Mouse (Mus musculus): ENCODE measurements around the gene Fxyd3. TPM values are rescaled to one million over a fixed set of nuclear protein-coding genes. Genes with fewer than 3 reads are reported as not detected.

Fxyd3 gene
- polyA plus RNA-seq, 1 experiment from 2014 or later: not detected

DNA sequence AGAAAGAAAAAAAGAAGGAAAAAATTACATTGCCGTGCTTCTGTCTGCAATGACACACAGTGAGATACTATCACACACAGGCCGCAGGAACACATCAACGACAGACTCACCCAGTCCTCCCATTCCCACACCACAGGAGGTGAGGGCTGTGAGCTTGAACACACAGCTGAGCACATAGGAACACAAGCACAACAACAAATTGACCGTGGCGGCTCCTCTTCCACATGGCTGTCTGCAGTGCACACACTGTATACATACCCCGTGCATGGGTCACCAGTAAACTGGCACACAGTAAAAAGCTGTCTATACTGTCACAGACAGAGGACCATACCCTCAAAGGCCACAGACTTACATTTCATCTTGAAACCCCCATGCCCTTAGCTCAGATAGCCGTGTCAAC, 20.1 kb downstream of the Fxyd3 start:
- WGBS: 72% methylated on average over 7 of the region's 7 CpGs

DNA sequence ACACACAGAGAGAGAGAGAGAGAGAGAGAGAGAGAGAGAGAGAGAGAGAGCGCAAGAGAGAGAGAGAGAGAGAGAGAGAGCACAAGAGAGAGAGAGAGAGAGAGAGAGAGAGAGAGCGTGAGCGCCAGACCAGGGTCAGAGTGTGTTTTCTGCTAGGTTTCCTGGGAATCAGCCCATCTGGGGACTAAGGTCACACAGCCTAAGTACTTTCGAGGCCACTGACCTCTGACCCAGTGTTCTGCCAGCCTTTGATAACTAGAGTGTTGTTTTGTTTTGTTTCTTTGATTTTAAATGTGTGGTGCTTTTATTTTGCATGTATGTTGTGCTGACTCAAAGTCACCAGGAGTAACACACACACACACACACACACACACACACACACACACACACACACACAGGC, 20.6 kb downstream of the Fxyd3 start:
- Histone ChIP-seq H3K4me3 (ENCODE audit: low read depth, low read length) (no peak overlapping the region), H3K9ac (replicated peaks; ENCODE audit: low read depth, low read length) (no peak overlapping the region), H3K27ac (ENCODE audit: low read depth, low read length) (no peak overlapping the region), H3K4me2 (ENCODE audit: low read depth, low read length) (no peak overlapping the region), H3K9me3 (ENCODE audit: control insufficient read depth, low read length) (no peaks in the 10 kb centered on the region), H3K27me3 (ENCODE audit: control insufficient read depth, insufficient read depth, low read length) (peaks cover 20% of the 10 kb centered on the region), H3K36me3 (ENCODE audit: control insufficient read depth, insufficient read depth, low read length) (no peaks in the 10 kb centered on the region), H3K4me1 (ENCODE audit: control insufficient read depth, insufficient read depth, low read length) (peaks cover 11% of the 10 kb centered on the region; the same call in 1 of the 2 replicates)
- WGBS: 37% methylated on average over 3 of the region's 4 CpGs
- ATAC-seq (ENCODE audit: low read depth): no peak

More for the DNA sequence above, 20.1 kb downstream of the Fxyd3 start:
- Histone ChIP-seq H3K4me1 (ENCODE audit: control insufficient read depth, insufficient read depth, low read length) (peaks cover 11% of the 10 kb centered on the region; the same call in 1 of the 2 replicates), H3K9ac (replicated peaks; ENCODE audit: low read depth, low read length) (no peak overlapping the region), H3K4me3 (ENCODE audit: low read depth, low read length) (no peak overlapping the region), H3K27ac (ENCODE audit: low read depth, low read length) (no peak overlapping the region), H3K4me2 (ENCODE audit: low read depth, low read length) (no peak overlapping the region), H3K9me3 (ENCODE audit: control insufficient read depth, low read length) (no peaks in the 10 kb centered on the region), H3K27me3 (ENCODE audit: control insufficient read depth, insufficient read depth, low read length) (peaks cover 15% of the 10 kb centered on the region), H3K36me3 (ENCODE audit: control insufficient read depth, insufficient read depth, low read length) (no peaks in the 10 kb centered on the region)
- ATAC-seq (ENCODE audit: low read depth): no peak

DNA sequence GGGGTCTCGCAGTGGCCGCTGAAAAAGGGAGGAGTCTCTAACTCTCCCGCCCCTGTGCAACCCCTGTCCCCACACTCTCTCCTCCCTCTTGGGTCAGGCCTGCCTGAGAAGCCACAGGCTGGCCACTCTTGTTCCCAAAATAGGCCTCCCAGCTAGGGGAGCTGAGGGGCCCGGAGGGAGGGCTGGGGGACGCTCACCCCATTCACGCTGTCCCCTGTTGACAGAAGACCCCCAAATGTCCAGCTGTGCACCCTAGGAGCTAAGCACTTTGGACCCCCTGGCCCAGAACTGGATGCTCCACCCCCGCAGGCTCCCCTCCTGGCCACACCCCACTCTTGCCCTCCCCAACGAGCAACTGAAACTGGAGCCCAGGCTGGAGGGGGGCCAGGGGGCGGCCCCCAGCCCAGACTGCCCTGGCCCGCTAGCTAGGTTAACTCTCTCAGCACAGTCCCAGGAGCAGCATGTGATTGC, 21.1 kb downstream of the Fxyd3 start:
- no peak overlapping the region; the same call in 1 of the 2 replicates for H3K4me2 ChIP-seq (ENCODE audit: low read depth, low read length)
- WGBS: 5% methylated on average over 10 of the region's 10 CpGs
- no peak overlapping the region for H3K27ac ChIP-seq (ENCODE audit: low read depth, low read length)
- H3K4me1 ChIP-seq (ENCODE audit: control insufficient read depth, insufficient read depth, low read length): peaks cover 11% of the 10 kb centered on the region; the same call in 1 of the 2 replicates
- ATAC-seq (ENCODE audit: low read depth): no peak
- no peaks in the 10 kb centered on the region for H3K9me3 ChIP-seq (ENCODE audit: control insufficient read depth, low read length)
- peaks cover 25% of the 10 kb centered on the region for H3K27me3 ChIP-seq (ENCODE audit: control insufficient read depth, insufficient read depth, low read length)
- no peak overlapping the region for H3K9ac ChIP-seq (replicated peaks; ENCODE audit: low read depth, low read length)
- no peaks in the 10 kb centered on the region for H3K36me3 ChIP-seq (ENCODE audit: control insufficient read depth, insufficient read depth, low read length)
- no peak overlapping the region for H3K4me3 ChIP-seq (ENCODE audit: low read depth, low read length)

DNA sequence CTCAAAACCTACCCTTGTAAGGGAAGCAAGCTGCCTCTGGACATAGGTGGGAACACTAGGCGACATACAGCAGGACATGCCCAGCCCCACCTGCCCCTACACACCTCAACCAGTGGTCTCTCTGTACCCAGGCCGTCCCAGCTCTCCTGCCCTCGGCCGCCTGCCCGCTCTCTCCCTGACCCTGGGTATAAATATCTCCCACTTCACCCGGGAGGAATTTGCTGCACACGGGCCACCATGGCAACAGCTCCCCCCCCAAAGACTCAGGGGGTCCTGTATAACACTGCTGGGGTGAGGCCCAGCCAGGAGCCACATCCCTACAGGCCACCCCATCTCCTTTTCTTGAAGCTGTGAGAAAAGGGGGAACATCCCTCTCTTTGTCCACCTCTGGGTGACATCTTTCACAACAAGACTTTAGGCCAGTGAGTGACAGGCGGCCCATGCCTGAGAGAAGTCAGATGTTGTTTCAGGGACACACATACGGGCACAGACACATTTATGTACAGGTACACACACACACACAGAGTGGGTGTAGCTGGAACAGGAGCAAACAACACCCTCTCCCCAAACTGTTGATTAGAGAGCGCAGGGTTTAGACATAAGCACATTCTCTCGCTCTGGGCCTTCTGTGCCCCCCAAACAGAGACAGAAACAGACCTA, 21.7 kb downstream of the Fxyd3 start:
- Histone ChIP-seq H3K9ac (replicated peaks; ENCODE audit: low read depth, low read length) (no peak overlapping the region), H3K9me3 (ENCODE audit: control insufficient read depth, low read length) (no peaks in the 10 kb centered on the region), H3K27ac (ENCODE audit: low read depth, low read length) (no peak overlapping the region), H3K36me3 (ENCODE audit: control insufficient read depth, insufficient read depth, low read length) (no peaks in the 10 kb centered on the region), H3K4me1 (ENCODE audit: control insufficient read depth, insufficient read depth, low read length) (peaks cover 11% of the 10 kb centered on the region; the same call in 1 of the 2 replicates), H3K4me2 (ENCODE audit: low read depth, low read length) (0 out of 2 replicates have a peak overlapping the region, but pooled peaks have one; percentile 8), H3K4me3 (ENCODE audit: low read depth, low read length) (no peak overlapping the region), H3K27me3 (ENCODE audit: control insufficient read depth, insufficient read depth, low read length) (peaks cover 25% of the 10 kb centered on the region)
- no peak for ATAC-seq (ENCODE audit: low read depth)
- 53% methylated on average over 11 of the region's 11 CpGs for WGBS

DNA sequence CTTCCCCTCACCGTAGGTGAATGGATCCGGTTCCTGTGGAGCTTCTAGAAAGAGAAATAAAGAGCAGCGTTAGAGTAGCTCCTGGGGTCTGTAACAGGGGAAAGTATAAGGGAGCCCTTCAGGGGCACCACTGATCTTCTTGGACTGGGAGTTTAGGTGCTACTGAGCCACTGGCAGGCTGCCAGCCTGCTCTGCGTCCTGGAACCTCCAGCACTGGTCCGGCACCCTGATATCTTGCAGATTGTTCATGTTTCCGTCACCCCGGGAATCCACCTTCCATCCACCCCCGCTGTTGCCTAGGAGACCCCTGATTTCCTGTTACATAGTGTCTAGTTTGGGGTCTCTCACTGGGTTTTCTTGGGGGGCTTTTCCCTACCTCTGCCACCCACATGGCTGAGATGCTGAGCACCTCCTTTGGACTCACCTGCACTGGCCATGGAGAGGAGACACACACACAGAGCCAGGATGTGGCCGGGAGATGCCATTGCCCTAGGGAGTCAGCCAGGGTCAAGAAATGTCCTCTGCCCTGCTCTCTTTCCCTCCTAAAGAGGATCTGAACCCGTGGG, 22.5 kb downstream of the Fxyd3 start:
- H3K27me3 ChIP-seq (ENCODE audit: control insufficient read depth, insufficient read depth, low read length): peaks cover 27% of the 10 kb centered on the region
- 38% methylated on average over 10 of the region's 10 CpGs for WGBS
- H3K36me3 ChIP-seq (ENCODE audit: control insufficient read depth, insufficient read depth, low read length): no peaks in the 10 kb centered on the region
- no peak for ATAC-seq (ENCODE audit: low read depth)
- H3K4me3 ChIP-seq (ENCODE audit: low read depth, low read length): no peak overlapping the region
- H3K27ac ChIP-seq (ENCODE audit: low read depth, low read length): no peak overlapping the region
- no peak overlapping the region for H3K4me2 ChIP-seq (ENCODE audit: low read depth, low read length)
- H3K4me1 ChIP-seq (ENCODE audit: control insufficient read depth, insufficient read depth, low read length): peaks cover 19% of the 10 kb centered on the region; the same call in 1 of the 2 replicates
- H3K9me3 ChIP-seq (ENCODE audit: control insufficient read depth, low read length): no peaks in the 10 kb centered on the region
- no peak overlapping the region for H3K9ac ChIP-seq (replicated peaks; ENCODE audit: low read depth, low read length)

DNA sequence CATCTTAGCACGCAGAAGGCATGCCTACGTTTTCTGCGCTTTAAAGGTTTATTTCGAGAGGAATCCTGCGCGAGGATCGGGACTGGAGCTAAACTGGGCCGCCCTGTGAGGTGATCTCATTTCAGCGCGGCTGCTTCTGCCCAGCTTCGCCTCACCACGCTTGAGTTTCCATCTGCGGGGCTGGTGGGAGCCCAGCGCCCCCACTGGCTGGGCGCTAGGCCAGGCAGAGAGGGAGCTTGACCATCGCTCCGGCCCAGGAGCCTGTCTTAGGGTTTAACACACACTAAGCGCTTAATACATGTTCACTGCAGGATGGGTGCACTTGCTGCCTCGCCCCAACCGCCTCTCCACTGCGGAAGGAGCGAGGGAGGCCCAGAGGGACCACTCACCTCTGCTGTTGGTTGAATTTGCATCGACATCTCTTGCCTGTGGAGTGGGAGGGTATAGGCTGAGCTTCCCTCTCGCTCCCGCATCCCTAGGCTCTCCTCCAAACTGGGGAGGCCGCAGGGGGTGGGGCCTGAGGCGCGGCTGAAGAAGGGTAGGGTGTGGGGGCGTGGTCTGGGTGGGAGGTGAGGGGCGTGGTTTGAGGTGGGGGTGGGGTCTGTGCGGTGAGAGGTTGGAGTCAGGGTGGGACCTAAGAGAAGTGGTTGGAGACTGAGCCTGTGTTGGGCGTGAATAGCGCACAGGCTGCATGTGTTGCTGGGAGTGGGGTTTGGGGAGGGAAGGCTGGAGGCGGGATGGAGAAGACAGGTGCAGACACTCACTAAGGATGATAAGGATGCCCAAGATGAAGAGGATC, 23.7 kb downstream of the Fxyd3 start:
- Histone ChIP-seq H3K4me3 (ENCODE audit: low read depth, low read length) (peak overlapping the region; percentile 16), H3K4me2 (ENCODE audit: low read depth, low read length) (peak overlapping the region; percentile 31), H3K27ac (ENCODE audit: low read depth, low read length) (no peak overlapping the region), H3K9me3 (ENCODE audit: control insufficient read depth, low read length) (no peaks in the 10 kb centered on the region), H3K9ac (replicated peaks; ENCODE audit: low read depth, low read length) (no peak overlapping the region), H3K4me1 (ENCODE audit: control insufficient read depth, insufficient read depth, low read length) (peaks cover 19% of the 10 kb centered on the region; the same call in 1 of the 2 replicates), H3K36me3 (ENCODE audit: control insufficient read depth, insufficient read depth, low read length) (no peaks in the 10 kb centered on the region), H3K27me3 (ENCODE audit: control insufficient read depth, insufficient read depth, low read length) (peaks cover 27% of the 10 kb centered on the region)
- under 1% methylated on average over 34 of the region's 34 CpGs for WGBS
- ATAC-seq (ENCODE audit: low read depth): peak; percentile 12; the same call in 1 of the 2 replicates

DNA sequence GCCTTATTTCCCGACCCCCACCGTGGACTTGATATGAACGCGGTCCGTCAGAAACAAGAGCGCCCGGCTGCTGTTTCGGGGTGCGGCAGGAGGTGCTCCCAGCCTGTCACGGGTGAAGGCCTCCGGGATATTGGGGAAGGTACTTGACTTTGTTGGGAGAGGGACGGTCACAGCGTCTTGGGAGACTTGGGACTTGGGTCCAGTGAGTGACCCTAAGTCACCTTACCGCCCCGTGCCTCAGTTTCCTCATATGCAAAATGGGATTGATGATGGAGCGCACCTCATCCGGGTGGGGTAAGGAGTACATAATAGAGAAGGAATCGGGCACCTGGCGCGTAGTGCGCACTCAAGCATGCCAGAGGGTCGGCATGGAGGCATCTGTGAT, 24.3 kb downstream of the Fxyd3 start:
- no peaks in the 10 kb centered on the region for H3K9me3 ChIP-seq (ENCODE audit: control insufficient read depth, low read length)
- H3K4me2 ChIP-seq (ENCODE audit: low read depth, low read length): peak overlapping the region; percentile 31
- H3K4me1 ChIP-seq (ENCODE audit: control insufficient read depth, insufficient read depth, low read length): peaks cover 19% of the 10 kb centered on the region; the same call in 1 of the 2 replicates
- no peak overlapping the region for H3K9ac ChIP-seq (replicated peaks; ENCODE audit: low read depth, low read length)
- H3K4me3 ChIP-seq (ENCODE audit: low read depth, low read length): peak overlapping the region; percentile 16
- no peaks in the 10 kb centered on the region for H3K36me3 ChIP-seq (ENCODE audit: control insufficient read depth, insufficient read depth, low read length)
- no peak for ATAC-seq (ENCODE audit: low read depth)
- 4% methylated on average over 22 of the region's 22 CpGs for WGBS
- H3K27ac ChIP-seq (ENCODE audit: low read depth, low read length): no peak overlapping the region
- H3K27me3 ChIP-seq (ENCODE audit: control insufficient read depth, insufficient read depth, low read length): peaks cover 27% of the 10 kb centered on the region

DNA sequence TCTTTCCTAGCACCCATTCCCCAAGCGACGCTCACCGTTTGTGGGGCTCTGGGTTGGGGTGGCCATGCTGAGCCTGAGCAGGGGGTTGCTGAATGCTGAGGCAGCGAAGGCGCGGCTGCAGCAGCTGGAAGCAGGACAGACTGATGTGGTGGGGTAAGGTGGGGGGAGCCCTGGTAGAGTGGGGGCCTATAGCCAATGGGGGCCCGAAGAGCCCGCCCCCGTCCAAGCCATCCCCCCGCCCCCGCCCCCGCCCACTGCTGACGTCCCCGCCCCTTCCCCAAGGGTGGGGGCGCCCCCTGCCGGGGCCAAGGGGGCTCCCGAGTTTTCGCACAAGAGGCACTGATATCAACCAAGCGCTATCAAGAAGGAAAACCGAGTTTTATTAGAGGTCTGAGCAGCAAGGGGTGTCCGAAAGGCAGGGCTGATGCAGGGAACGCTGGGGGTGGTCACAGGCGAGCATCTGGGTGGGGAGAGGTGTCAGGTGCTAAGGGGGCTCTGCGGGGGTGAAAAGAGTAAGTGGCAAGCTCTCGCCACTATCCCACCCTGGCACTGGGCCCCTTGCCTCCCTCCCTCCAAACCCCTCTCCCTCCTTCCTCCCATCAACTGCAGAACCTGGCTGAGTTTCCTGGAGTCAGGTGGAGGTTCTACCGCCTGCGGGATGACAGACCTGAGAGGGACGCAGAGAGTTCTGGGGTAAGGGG, 25.0 kb downstream of the Fxyd3 start, which contains the start of gene Fxyd7:
Gene Fxyd7 (minus strand): TSS at position 147 of the 701 bp plus-strand sequence.
- Histone ChIP-seq H3K27ac (ENCODE audit: low read depth, low read length) (0 out of 2 replicates have a peak within 1 kb of the TSS, but pooled peaks have one; percentile 29), H3K27me3 (ENCODE audit: control insufficient read depth, insufficient read depth, low read length) (peaks cover 27% of the 10 kb centered on the region), H3K9me3 (ENCODE audit: control insufficient read depth, low read length) (no peaks in the 10 kb centered on the region), H3K4me2 (ENCODE audit: low read depth, low read length) (peak within 1 kb of the TSS; percentile 67), H3K36me3 (ENCODE audit: control insufficient read depth, insufficient read depth, low read length) (no peaks in the 10 kb centered on the region), H3K4me1 (ENCODE audit: control insufficient read depth, insufficient read depth, low read length) (peaks cover 19% of the 10 kb centered on the region; the same call in 1 of the 2 replicates), H3K4me3 (ENCODE audit: low read depth, low read length) (peak within 1 kb of the TSS; percentile 36), H3K9ac (replicated peaks; ENCODE audit: low read depth, low read length) (peak within 1 kb of the TSS; percentile 58)
- ATAC-seq (ENCODE audit: low read depth): peak; percentile 45; the same call in 1 of the 2 replicates
- under 1% methylated on average over 25 of the region's 28 CpGs for WGBS

All from neural tube, embryonic 14.5 days (tissue).